8 mouse cellular contexts compared by ENCODE assay signal in genomic region chr1:191026021-191026713, GRCm38 (mm10). TPM values are rescaled to one million over a fixed set of nuclear protein-coding genes. Genes with fewer than 3 reads are reported as not detected.
A peak's percentile ranks its signal among the peaks of the same experiment; 100 is the strongest.
DNase-seq lines count a peak whose midpoint lies in the region; ATAC-seq lines count a peak whose summit lies in the region.

Gene Flvcr1, minus strand, starts transcription at chr1:191026158.

- H3K4me2 ChIP-seq in hindbrain, embryonic 12.5 days (replicated peaks), result peak within 1 kb of the TSS; percentile 96

- ATAC-seq in hindbrain, embryonic 12.5 days (ENCODE audit: low FRiP score), result peak; percentile 99

- under 1% methylated on average over 49 of the region's 50 CpGs for WGBS in hindbrain, embryonic 12.5 days

- peak within 1 kb of the TSS; percentile 76 for H3K4me3 ChIP-seq in hindbrain, embryonic 12.5 days

- H3K9me3 ChIP-seq in hindbrain, embryonic 12.5 days (replicated peaks), result no peaks in the 10 kb centered on the region

- peaks cover 18% of the 10 kb centered on the region for H3K4me1 ChIP-seq in hindbrain, embryonic 12.5 days

- H3K9ac ChIP-seq in hindbrain, embryonic 12.5 days, result peak within 1 kb of the TSS; percentile 81

- H3K27ac ChIP-seq in hindbrain, embryonic 12.5 days, result peak within 1 kb of the TSS; percentile 95

- DNase-seq in NIH3T3 (ENCODE audit: low read depth), result peak; percentile 100
- DNase-seq in cerebellum, postnatal 10 days, result peak; percentile 99 to 100
- peak; percentile 99 for DNase-seq in frontal cortex, postnatal 10 days (ENCODE audit: low spot score in 2 of 2)
- peak; percentile 95 to 99 for DNase-seq in layer of hippocampus, postnatal 14 days (ENCODE audit: low spot score in 2 of 2)
- peak; percentile 99 for DNase-seq in lung, postnatal 14 days
- peak; percentile 96 for DNase-seq in retina, adult 2 months (ENCODE audit: low read depth, low spot score)
- peak; percentile 98 to 99 for DNase-seq in thymus, postnatal 36 days

- peaks cover 8% of the 10 kb centered on the region; the same call in 1 of the 2 replicates for H3K36me3 ChIP-seq in hindbrain, embryonic 12.5 days

- no peaks in the 10 kb centered on the region for H3K27me3 ChIP-seq in hindbrain, embryonic 12.5 days

RNA-seq across cellular contexts. Expression of gene Flvcr1, which starts in this region (rescaled TPM):
- 9.1 and 9.6 TPM in 2 replicates for polyA plus RNA-seq in hindbrain, embryonic 12.5 days (2016; fragmentation: Nextera tagmentation; extraction: Ambion mirVana)
- 10 to 100 TPM; 18.6 to 21.6 TPM for total RNA-seq in layer of hippocampus, postnatal 14 days (2021)

Comparison
In these comparisons a context has a peak if more than half of its experiments do, and no peak if none do; other contexts are left out.
1. Peak in every context shown above with its lines: DNase-seq, ATAC-seq, H3K4me3 ChIP-seq and H3K27ac ChIP-seq.